Mouse (Mus musculus) forebrain, embryonic 16.5 days (tissue): ENCODE measurements around the gene Zfp408. TPM values are rescaled to one million over a fixed set of nuclear protein-coding genes. Genes with fewer than 3 reads are reported as not detected.

Experiments
- ATAC-seq: fragments of 200-750 bp; cut with Nextera tagmentation; 2 replicates; pipeline ENCODE4 v1.8.0; 2017; ENCODE audit warnings: mild to moderate bottlenecking, moderate library complexity
- H3K27ac ChIP-seq: fragments of 300-500 bp; sonication (generic); 2 replicates; pipeline ENCODE4 v1.5.1; 2014; ENCODE audit warnings: low read length, control low read depth
- H3K27me3 ChIP-seq: fragments of 300-500 bp; sonication (generic); replicated peaks from 2 replicates; pipeline ENCODE4 v1.6.1; 2014; ENCODE audit warnings: low read length; ENCODE audit not compliant: control insufficient read depth, insufficient read depth
- H3K36me3 ChIP-seq: fragments of 300-500 bp; sonication (generic); 2 replicates; pipeline ENCODE4 v1.6.1; 2014; ENCODE audit not compliant: control insufficient read depth, insufficient read depth
- H3K4me1 ChIP-seq: fragments of 300-500 bp; sonication (generic); replicated peaks from 2 replicates; pipeline ENCODE4 v1.6.1; 2014; ENCODE audit warnings: low read length; ENCODE audit not compliant: control insufficient read depth, insufficient read depth
- H3K4me2 ChIP-seq: fragments of 300-500 bp; sonication (generic); 2 replicates; pipeline ENCODE4 v1.6.1; 2014; ENCODE audit warnings: mild to moderate bottlenecking, low read length, control low read depth
- H3K4me3 ChIP-seq: fragments of 300-500 bp; sonication (generic); replicated peaks from 2 replicates; pipeline ENCODE4 v1.5.1; 2014; ENCODE audit warnings: mild to moderate bottlenecking, low read length, control low read depth
- H3K9ac ChIP-seq: fragments of 300-500 bp; sonication (generic); replicated peaks from 2 replicates; pipeline ENCODE4 v1.6.1; 2014; ENCODE audit warnings: low read depth, low read length, control low read depth
- H3K9me3 ChIP-seq: fragments of 300-500 bp; sonication (generic); 2 replicates; pipeline ENCODE4 v1.6.1; 2016; ENCODE audit warnings: low read length; ENCODE audit not compliant: control insufficient read depth
- WGBS: fragments of 180-500 bp; shearing (Covaris S2); extraction: QIAGEN DNeasy Blood & Tissue Kit; methylation state at CpG from one replicate; pipeline ENCODE4 v1.1.7; 2014; 5-methylcytosine and 5-hydroxymethylcytosine counted together
- polyA plus RNA-seq: library from polyadenylated mRNA; unstranded; fragments of >200 nt; fragmentation: Nextera tagmentation; extraction: Ambion mirVana; gene quantifications from 2 replicates; pipeline ENCODE4 v1.2.1, GENCODE M21; 2015

The Zfp408 gene
- polyA plus RNA-seq, 1 experiment from 2014 or later: 16.2 TPM

DNA sequence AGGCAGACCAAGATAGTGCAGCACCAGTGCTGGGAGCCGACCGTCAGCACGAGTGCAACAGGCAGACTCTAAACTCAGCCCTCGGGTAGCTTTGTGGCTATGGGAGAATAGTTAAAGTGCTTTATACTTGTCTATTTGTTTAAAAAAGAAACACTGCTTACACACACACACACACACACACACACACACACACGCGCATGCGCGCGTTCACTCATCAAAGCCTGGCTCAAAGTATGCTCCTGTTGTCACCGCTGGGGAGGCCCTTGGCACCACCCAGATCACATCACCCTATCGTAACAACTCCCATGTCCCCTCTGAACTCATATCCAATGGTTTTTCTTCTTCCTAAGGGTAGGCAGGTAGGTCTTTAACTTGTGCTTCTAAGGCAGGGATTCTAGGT is 5.6 kb downstream of the Zfp408 start:
- 94% methylated on average over 11 of the region's 11 CpGs for WGBS
- Histone ChIP-seq H3K9ac (no peak overlapping the region), H3K4me2 (no peak overlapping the region), H3K9me3 (no peaks in the 10 kb centered on the region), H3K4me3 (no peak overlapping the region), H3K27me3 (no peaks in the 10 kb centered on the region), H3K4me1 (peaks cover 7% of the 10 kb centered on the region), H3K36me3 (peaks cover 29% of the 10 kb centered on the region), H3K27ac (no peak overlapping the region)
- no peak for ATAC-seq

DNA sequence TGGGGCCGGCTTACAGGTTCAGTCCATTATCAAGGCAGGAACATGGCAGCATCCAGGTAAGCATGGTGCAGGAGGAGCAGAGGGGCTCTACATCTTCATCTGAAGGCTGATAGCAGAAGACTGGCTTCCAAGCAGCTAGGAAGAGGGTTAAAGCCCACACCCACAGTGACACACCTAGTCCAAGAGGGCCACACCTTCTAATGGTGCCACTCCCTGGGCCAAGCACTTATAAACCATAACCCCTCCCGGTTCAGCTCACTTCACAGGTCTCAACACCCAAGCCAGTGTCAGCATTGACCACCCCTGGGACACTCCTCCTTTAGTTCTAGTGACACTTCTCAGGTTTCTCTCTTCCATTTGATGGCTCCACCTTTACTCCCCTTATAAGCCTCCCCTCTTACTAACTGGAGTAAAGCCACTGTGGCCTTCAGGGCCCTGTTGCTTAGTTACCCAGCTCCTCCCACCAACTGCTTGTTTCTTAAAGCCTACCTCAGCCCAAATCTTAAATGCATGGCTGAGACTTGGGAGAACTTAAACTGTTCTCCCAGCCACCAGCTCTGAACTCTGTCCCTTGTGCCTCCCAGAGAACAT is 6.7 kb downstream of the Zfp408 start:
- peaks cover 29% of the 10 kb centered on the region for H3K36me3 ChIP-seq
- WGBS: 90% methylated on average over 2 of the region's 2 CpGs

GRCm38 (mm10) chr2:91638931-91639330 is 10.7 kb downstream of the Zfp408 start:
- no peak for ATAC-seq
- no peaks in the 10 kb centered on the region for H3K27me3 ChIP-seq
- no peaks in the 10 kb centered on the region for H3K9me3 ChIP-seq
- 84% methylated on average over 6 of the region's 6 CpGs for WGBS
- H3K4me3 ChIP-seq: no peak overlapping the region
- no peak overlapping the region for H3K27ac ChIP-seq
- H3K4me1 ChIP-seq: no peaks in the 10 kb centered on the region
- H3K9ac ChIP-seq: no peak overlapping the region
- H3K4me2 ChIP-seq: no peak overlapping the region
- 0 out of 2 replicates have a peak, but pooled peaks cover 3% of the 10 kb centered on the region for H3K36me3 ChIP-seq

More for the DNA sequence above, 6.7 kb downstream of the Zfp408 start:
- no peak overlapping the region for H3K4me3 ChIP-seq
- H3K9me3 ChIP-seq: no peaks in the 10 kb centered on the region
- H3K9ac ChIP-seq: no peak overlapping the region
- H3K27me3 ChIP-seq: no peaks in the 10 kb centered on the region
- H3K4me2 ChIP-seq: no peak overlapping the region
- H3K27ac ChIP-seq: no peak overlapping the region
- H3K4me1 ChIP-seq: no peaks in the 10 kb centered on the region
- ATAC-seq: no peak

- ATAC-seq: no peak
- H3K27me3 ChIP-seq: no peaks in the 10 kb centered on the region
- H3K9ac ChIP-seq: no peak overlapping the region
- no peaks in the 10 kb centered on the region for H3K4me1 ChIP-seq
- H3K4me3 ChIP-seq: no peak overlapping the region
- no peak overlapping the region for H3K4me2 ChIP-seq
- H3K36me3 ChIP-seq: no peaks in the 10 kb centered on the region
- no peak overlapping the region for H3K27ac ChIP-seq
- H3K9me3 ChIP-seq: no peaks in the 10 kb centered on the region
- 88% methylated on average over 5 of the region's 5 CpGs for WGBS
Measured at GRCm38 (mm10) chr2:91636727-91637338, 12.8 kb downstream of the Zfp408 start.

- Histone ChIP-seq H3K9ac (no peak within 1 kb of the TSS), H3K9me3 (no peaks in the 10 kb centered on the region), H3K36me3 (no peaks in the 10 kb centered on the region), H3K4me1 (no peaks in the 10 kb centered on the region), H3K27ac (no peak within 1 kb of the TSS), H3K27me3 (no peaks in the 10 kb centered on the region), H3K4me2 (no peak within 1 kb of the TSS), H3K4me3 (no peak within 1 kb of the TSS)
- WGBS: 93% methylated on average over 8 of the region's 8 CpGs
- ATAC-seq: no peak
Measured at GRCm38 (mm10) chr2:91636229-91636628, 13.4 kb downstream of the Zfp408 start, which contains the start of gene F2. TSS of gene F2 (minus strand) at chr2:91636414.

GRCm38 (mm10) chr2:91635486-91635885 is 14.1 kb downstream of the Zfp408 start:
- no peaks in the 10 kb centered on the region for H3K4me1 ChIP-seq
- no peaks in the 10 kb centered on the region for H3K27me3 ChIP-seq
- H3K9ac ChIP-seq: no peak overlapping the region
- H3K27ac ChIP-seq: no peak overlapping the region
- H3K9me3 ChIP-seq: no peaks in the 10 kb centered on the region
- H3K4me2 ChIP-seq: no peak overlapping the region
- 90% methylated on average over 11 of the region's 11 CpGs for WGBS
- no peak for ATAC-seq
- H3K36me3 ChIP-seq: no peaks in the 10 kb centered on the region
- no peak overlapping the region for H3K4me3 ChIP-seq

GRCm38 (mm10) chr2:91634841-91635240 is 14.8 kb downstream of the Zfp408 start:
- H3K27me3 ChIP-seq: no peaks in the 10 kb centered on the region
- no peaks in the 10 kb centered on the region for H3K4me1 ChIP-seq
- H3K36me3 ChIP-seq: no peaks in the 10 kb centered on the region
- no peak overlapping the region for H3K4me2 ChIP-seq
- no peak overlapping the region for H3K4me3 ChIP-seq
- no peak overlapping the region for H3K27ac ChIP-seq
- WGBS: 75% methylated on average over 9 of the region's 9 CpGs
- H3K9ac ChIP-seq: no peak overlapping the region
- ATAC-seq: no peak
- H3K9me3 ChIP-seq: no peaks in the 10 kb centered on the region

DNA sequence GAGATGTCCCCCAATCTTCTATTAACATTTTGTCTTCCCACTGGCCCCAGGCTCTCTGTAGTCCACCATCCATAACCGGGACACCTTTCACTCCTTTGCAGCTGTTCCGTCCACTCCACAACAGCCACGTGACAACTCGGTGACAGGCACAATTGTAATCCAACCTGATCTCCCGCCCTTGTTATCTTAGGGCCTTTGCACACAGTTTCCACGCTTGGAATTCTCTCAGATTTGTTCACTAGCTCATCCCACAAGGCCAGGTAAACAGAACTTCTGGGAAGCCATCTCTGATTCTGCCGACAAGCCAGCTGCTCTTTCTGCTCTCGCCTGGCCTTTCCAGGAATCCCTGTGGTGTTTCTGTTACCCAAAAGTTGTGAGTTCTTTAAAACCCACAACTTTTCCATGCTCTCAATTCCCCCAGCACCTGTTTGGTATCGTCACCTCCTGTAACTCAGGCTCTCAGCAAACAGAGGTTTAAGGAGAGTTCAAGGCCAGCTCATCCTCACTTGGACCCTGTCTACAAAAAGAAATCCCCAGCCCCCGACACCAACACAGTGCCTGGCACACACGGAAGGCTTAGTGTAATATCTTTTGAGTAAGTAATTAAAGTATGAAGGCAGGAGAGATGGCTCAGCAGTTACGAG is 16.1 kb downstream of the Zfp408 start:
- WGBS: 81% methylated on average over 12 of the region's 12 CpGs
- no peak for ATAC-seq
- no peak overlapping the region for H3K4me3 ChIP-seq
- no peak overlapping the region for H3K27ac ChIP-seq
- no peak overlapping the region for H3K9ac ChIP-seq
- no peak overlapping the region for H3K4me2 ChIP-seq
- H3K4me1 ChIP-seq: no peaks in the 10 kb centered on the region
- no peaks in the 10 kb centered on the region for H3K36me3 ChIP-seq
- H3K27me3 ChIP-seq: no peaks in the 10 kb centered on the region
- H3K9me3 ChIP-seq: no peaks in the 10 kb centered on the region

GRCm38 (mm10) chr2:91632316-91632715 is 17.3 kb downstream of the Zfp408 start:
- 75% methylated on average over 5 of the region's 5 CpGs for WGBS
- Histone ChIP-seq H3K4me2 (no peak overlapping the region), H3K27ac (no peak overlapping the region), H3K36me3 (no peaks in the 10 kb centered on the region), H3K27me3 (no peaks in the 10 kb centered on the region), H3K4me3 (no peak overlapping the region), H3K9me3 (no peaks in the 10 kb centered on the region), H3K4me1 (no peaks in the 10 kb centered on the region), H3K9ac (no peak overlapping the region)
- ATAC-seq: no peak
